Mouse (Mus musculus) heart, adult 2 months (tissue): Measurements from ENCODE around the gene Rabl6. TPM values are rescaled to one million over a fixed set of nuclear protein-coding genes. Genes with fewer than 3 reads are reported as not detected.
A peak's percentile ranks its signal among the peaks of the same experiment; 100 is the strongest.

Experiments
- DNase-seq, 2 experiments: peaks; one replicate each; pipeline ENCODE4 v3.0.0; 2021
- H3K27ac ChIP-seq: fragments of 200-600 bp; 2 replicates; pipeline ENCODE4 v1.8.1; 2022
- H3K27me3 ChIP-seq: fragments of 200-500 bp; 2 replicates; pipeline ENCODE4 v1.6.1; 2012; ENCODE audit warnings: mild to moderate bottlenecking, low read length, inconsistent platforms, mixed read lengths; ENCODE audit not compliant: control insufficient read depth, insufficient read depth
- H3K36me3 ChIP-seq: fragments of 200-500 bp; 2 replicates; pipeline ENCODE4 v1.6.1; 2012; ENCODE audit warnings: low read length, inconsistent platforms; ENCODE audit not compliant: control insufficient read depth, insufficient read depth
- H3K4me1 ChIP-seq: fragments of 200-500 bp; 2 replicates; pipeline ENCODE4 v1.6.1; 2011; ENCODE audit warnings: low read length; ENCODE audit not compliant: control insufficient read depth, insufficient read depth
- H3K4me3 ChIP-seq: fragments of 200-600 bp; 2 replicates; pipeline ENCODE4 v1.8.1; 2022
- H3K79me2 ChIP-seq: fragments of 200-500 bp; replicated peaks from 2 replicates; pipeline ENCODE4 v1.6.1; 2012; ENCODE audit warnings: mild to moderate bottlenecking, inconsistent platforms, low read length, moderate library complexity, mixed read lengths; ENCODE audit not compliant: control insufficient read depth, insufficient read depth
- H3K9ac ChIP-seq: fragments of 200-500 bp; 2 replicates; pipeline ENCODE4 v1.6.1; 2012; ENCODE audit warnings: low read depth, mild to moderate bottlenecking, control low read depth, inconsistent platforms, low read length, mixed read lengths
- CTCF ChIP-seq: fragments of 200-600 bp; IDR thresholded peaks from 2 replicates; pipeline ENCODE4 v1.8.1; 2022; ENCODE audit warnings: antibody characterized with exemption, mild to moderate bottlenecking, moderate library complexity
- EP300 ChIP-seq: fragments of 200-500 bp; IDR thresholded peaks from 2 replicates; pipeline ENCODE4 v1.6.1; 2011; ENCODE audit warnings: low read depth, low read length, control low read depth; ENCODE audit not compliant: insufficient read depth
- POLR2A ChIP-seq: fragments of 200-500 bp; IDR thresholded peaks from 2 replicates; pipeline ENCODE4 v1.6.1; 2011; ENCODE audit warnings: mild to moderate bottlenecking, low read depth, low read length, control low read depth; ENCODE audit not compliant: insufficient read depth
- WGBS: fragments of 180-500 bp; shearing (Covaris S2); methylation state at CpG from one replicate; pipeline ENCODE4 v1.1.7; 2018; 5-methylcytosine and 5-hydroxymethylcytosine counted together
- intact Hi-C: fragments of 180-260 bp; cut with DNase I; formaldehyde crosslinking; loops from one replicate; pipeline ENCODE4 v1.15.1; 2025
- polyA plus RNA-seq: library from polyadenylated mRNA; depleted of rRNA; stranded (reverse); fragments of >200 nt; gene quantifications from 2 replicates; pipeline ENCODE4 v1.2.3, GENCODE M21; 2012
- total RNA-seq, 2 experiments: library from RNA; stranded (reverse); gene quantifications; 2 replicates each; pipeline ENCODE4 v1.2.3; 2021

Gene Rabl6
- total and polyA plus RNA-seq, 3 experiments = 48.8 to 65.3 (median 61.2) TPM

GRCm38 (mm10) chr2:25571221-25571620 is 37.1 kb downstream of the Rabl6 start:
- WGBS = 72% methylated on average over 4 of the region's 4 CpGs
- no peak overlapping the region for H3K27ac ChIP-seq
- intact Hi-C loops = no loop called here
- H3K9ac ChIP-seq = no peak overlapping the region
- no peaks in the 10 kb centered on the region for H3K36me3 ChIP-seq
- H3K27me3 ChIP-seq = no peaks in the 10 kb centered on the region
- TF ChIP-seq POLR2A = no peak
- TF ChIP-seq CTCF = no peak
- no peak for TF ChIP-seq EP300
- no peak overlapping the region for H3K4me3 ChIP-seq
- H3K4me1 ChIP-seq = peaks cover 1% of the 10 kb centered on the region
- peak in 1 of 2 experiments; percentile 14 for DNase-seq
- no peaks in the 10 kb centered on the region for H3K79me2 ChIP-seq

DNA sequence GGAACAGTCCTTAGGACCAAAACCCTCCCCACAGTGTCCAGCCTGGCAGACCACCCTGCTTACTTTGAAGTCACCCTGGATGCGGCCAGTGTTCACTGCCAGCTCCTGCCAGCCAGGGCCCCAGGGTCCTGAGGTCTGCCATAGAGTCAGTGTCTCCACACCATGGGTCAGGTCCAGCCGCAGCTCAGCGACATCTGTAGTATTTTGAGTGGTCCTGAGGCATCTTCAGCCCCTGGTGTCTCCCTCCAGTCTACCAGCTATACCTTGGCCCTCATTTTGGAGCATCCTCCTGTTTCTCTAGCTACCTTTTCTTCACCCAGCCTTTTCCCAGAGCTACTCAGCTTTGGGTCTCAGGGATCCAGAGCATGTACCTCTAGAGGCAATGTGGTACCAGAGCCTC is 39.0 kb downstream of the Rabl6 start:
- H3K27me3 ChIP-seq = no peaks in the 10 kb centered on the region
- WGBS = 90% methylated on average over 3 of the region's 3 CpGs
- H3K36me3 ChIP-seq = no peaks in the 10 kb centered on the region
- no peaks in the 10 kb centered on the region for H3K4me1 ChIP-seq
- H3K27ac ChIP-seq = no peak overlapping the region
- H3K9ac ChIP-seq = no peak overlapping the region
- no peaks in the 10 kb centered on the region for H3K79me2 ChIP-seq
- intact Hi-C loops = no loop called here
- no peak for DNase-seq
- no peak for TF ChIP-seq EP300
- no peak for TF ChIP-seq CTCF
- no peak for TF ChIP-seq POLR2A
- H3K4me3 ChIP-seq = no peak overlapping the region

DNA sequence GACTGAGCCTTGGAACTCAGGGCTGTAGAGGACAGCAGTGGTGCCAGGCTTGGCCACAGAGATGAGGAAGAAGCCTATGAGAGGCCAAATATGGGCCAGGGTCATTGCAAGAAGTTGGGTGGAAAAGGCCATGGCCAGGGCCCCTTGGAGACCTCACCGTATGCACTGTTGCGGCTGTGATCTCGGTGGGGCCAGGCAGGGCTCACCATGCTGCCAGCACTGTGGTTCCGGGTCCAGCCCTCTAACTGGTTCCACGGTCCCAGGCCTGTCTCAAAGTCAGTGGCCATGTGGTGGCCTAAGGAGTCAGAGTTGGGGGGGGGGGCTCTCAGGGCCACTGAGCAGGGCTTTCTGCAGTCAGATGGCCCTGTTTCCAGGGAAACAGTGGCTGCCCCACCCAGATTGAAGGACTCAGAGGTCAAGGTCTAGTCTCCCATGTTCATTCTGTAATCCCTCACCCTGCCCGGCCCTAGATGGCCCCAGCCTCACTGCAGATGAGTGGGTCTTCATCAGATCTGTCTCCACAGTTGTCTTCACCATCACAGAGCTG is 39.8 kb downstream of the Rabl6 start:
- no peak for DNase-seq
- TF ChIP-seq EP300 (no peak), POLR2A (no peak), CTCF (no peak)
- H3K4me3 ChIP-seq = no peak overlapping the region
- no peaks in the 10 kb centered on the region for H3K36me3 ChIP-seq
- H3K27ac ChIP-seq = no peak overlapping the region
- no peaks in the 10 kb centered on the region for H3K79me2 ChIP-seq
- intact Hi-C loops = no loop called here
- H3K27me3 ChIP-seq = no peaks in the 10 kb centered on the region
- no peaks in the 10 kb centered on the region for H3K4me1 ChIP-seq
- no peak overlapping the region for H3K9ac ChIP-seq
- WGBS = 88% methylated on average over 6 of the region's 6 CpGs

GRCm38 (mm10) chr2:25566558-25566957 is 41.8 kb downstream of the Rabl6 start:
- Histone ChIP-seq H3K27ac (no peak overlapping the region), H3K9ac (no peak overlapping the region), H3K27me3 (no peaks in the 10 kb centered on the region), H3K4me3 (no peak overlapping the region), H3K36me3 (no peaks in the 10 kb centered on the region), H3K4me1 (no peaks in the 10 kb centered on the region), H3K79me2 (no peaks in the 10 kb centered on the region)
- peak; percentile 24 for TF ChIP-seq CTCF
- no peak for TF ChIP-seq EP300
- TF ChIP-seq POLR2A = no peak
- peak in 1 of 2 experiments; percentile 18 for DNase-seq
- intact Hi-C loops = no loop called here
- WGBS = 78% methylated on average over 6 of the region's 6 CpGs

DNA sequence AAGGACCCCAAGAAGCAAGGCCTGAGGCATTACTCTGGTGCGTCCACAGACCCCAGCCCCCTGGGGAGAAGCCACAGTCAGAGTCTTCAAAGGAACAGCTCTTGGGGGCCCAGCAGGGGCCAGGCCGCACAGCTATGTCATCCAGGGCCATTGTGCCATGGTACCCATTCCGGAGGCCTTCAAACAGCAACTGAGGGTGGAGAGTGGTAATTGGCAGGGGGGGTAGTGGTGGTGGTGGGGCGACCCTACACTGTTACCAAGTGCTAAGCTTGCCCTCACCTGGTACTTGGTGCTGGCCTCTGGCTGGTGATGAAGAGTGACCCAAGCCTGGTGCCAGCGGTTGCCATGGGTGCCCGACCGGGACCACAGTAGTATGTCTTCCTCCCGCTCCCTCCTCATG is 42.6 kb downstream of the Rabl6 start:
- Histone ChIP-seq H3K4me3 (no peak overlapping the region), H3K79me2 (no peaks in the 10 kb centered on the region), H3K9ac (no peak overlapping the region), H3K4me1 (no peaks in the 10 kb centered on the region), H3K36me3 (no peaks in the 10 kb centered on the region), H3K27me3 (no peaks in the 10 kb centered on the region), H3K27ac (no peak overlapping the region)
- peak in 1 of 2 experiments; percentile 14 for DNase-seq
- WGBS = 91% methylated on average over 8 of the region's 8 CpGs
- TF ChIP-seq EP300 (no peak), POLR2A (no peak), CTCF (no peak)
- intact Hi-C loops = no loop called here

DNA sequence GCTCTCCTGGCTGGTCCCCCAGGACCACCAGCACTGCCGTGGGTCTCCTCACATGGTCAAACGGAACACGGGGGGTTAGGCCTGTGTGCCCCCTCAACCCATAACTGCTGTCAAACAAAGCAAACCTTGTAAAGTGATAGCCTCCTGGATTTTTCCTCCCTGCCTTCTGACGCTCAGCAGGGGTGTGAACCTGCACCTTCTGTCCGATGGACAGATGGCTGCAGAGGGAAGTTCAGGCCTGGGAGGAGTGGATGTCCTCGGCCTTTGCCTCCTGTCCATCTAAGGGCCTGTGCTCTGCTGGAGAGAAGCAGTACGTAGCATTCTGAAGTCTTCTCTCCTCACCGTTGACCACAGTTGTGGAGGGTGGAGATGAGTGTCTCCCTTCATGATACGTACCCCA is 46.4 kb downstream of the Rabl6 start:
- Histone ChIP-seq H3K9ac (no peak overlapping the region), H3K4me1 (peaks cover 5% of the 10 kb centered on the region), H3K27me3 (no peaks in the 10 kb centered on the region), H3K4me3 (no peak overlapping the region), H3K79me2 (peaks cover 6% of the 10 kb centered on the region; the same call in 1 of the 2 replicates), H3K36me3 (no peaks in the 10 kb centered on the region; the same call in 1 of the 2 replicates), H3K27ac (no peak overlapping the region)
- no peak for TF ChIP-seq EP300
- TF ChIP-seq CTCF = no peak
- no peak for TF ChIP-seq POLR2A
- WGBS = 78% methylated on average over 9 of the region's 9 CpGs
- intact Hi-C loops = no loop called here
- no peak for DNase-seq

DNA sequence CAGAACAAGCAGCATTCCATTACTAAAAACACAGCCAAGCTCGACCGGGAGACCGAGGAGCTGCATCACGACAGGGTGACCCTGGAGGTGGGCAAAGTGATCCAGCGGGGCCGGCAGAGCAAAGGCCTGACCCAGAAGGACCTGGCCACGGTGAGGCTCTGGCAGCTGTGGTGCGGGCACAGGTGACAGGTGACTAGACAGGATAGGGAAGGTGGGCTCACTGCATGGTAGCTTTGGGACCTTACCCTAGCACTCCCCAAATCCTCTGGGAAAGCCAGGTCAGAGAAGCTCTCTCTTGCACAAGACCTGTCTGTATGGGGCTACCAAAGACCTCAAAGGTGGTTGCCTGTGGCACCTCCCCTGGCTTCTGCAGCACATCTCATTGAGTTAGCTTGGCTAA is 47.8 kb downstream of the Rabl6 start:
- Histone ChIP-seq H3K9ac (no peak overlapping the region), H3K27me3 (no peaks in the 10 kb centered on the region), H3K79me2 (peaks cover 6% of the 10 kb centered on the region; the same call in 1 of the 2 replicates), H3K36me3 (no peaks in the 10 kb centered on the region; the same call in 1 of the 2 replicates), H3K27ac (no peak overlapping the region), H3K4me3 (no peak overlapping the region), H3K4me1 (peaks cover 5% of the 10 kb centered on the region)
- TF ChIP-seq CTCF (no peak), POLR2A (no peak), EP300 (no peak)
- WGBS = 75% methylated on average over 8 of the region's 8 CpGs
- no peak for DNase-seq
- intact Hi-C loops = no loop called here
